Mouse (Mus musculus) cerebral cortex, adult 2 months (tissue): ENCODE data around the gene Gm17359.

Source experiments
- WGBS: fragments of 180-500 bp; shearing (Covaris S2); methylation state at CpG from one replicate; pipeline ENCODE4 v1.1.7; 2018; 5-methylcytosine and 5-hydroxymethylcytosine counted together

Gm17359 gene

DNA sequence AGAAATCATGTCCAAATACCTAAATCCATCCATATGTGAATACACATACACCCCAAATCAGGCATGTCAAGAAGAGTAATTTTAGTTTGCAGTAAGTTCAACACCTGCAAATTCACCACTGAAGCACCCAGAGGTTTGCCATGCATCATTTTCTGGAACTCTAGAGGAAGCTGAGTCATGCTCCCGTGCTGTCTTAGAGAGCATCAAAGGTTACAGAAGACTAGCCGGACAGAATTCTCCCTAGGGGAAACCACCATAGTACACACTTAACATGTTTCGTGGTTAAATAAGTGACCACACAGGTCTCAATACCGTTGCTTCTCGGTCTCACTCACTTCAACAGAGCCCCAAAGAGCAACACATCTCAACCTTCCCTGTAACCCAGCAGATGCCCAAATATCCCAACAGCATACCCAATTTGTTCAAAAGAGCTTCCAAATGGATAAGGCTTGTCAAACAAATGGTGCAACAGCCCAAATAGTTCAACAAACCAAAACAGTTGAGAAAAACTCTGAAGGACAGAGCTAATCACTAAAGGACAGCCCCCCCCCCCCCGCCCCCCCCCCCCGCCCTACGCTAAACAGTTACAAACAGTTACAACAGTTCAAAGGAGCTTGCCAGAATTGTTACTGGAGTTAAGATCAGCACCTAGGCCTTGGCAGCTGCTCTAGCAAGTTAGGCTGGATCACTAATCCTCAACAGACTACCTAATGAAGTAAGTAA lies at the start of gene Gm17359:
Gm17359 (plus strand) TSS at position 618 of the 723 bp plus-strand sequence.
- 67% methylated on average over 8 of the region's 8 CpGs for WGBS

DNA sequence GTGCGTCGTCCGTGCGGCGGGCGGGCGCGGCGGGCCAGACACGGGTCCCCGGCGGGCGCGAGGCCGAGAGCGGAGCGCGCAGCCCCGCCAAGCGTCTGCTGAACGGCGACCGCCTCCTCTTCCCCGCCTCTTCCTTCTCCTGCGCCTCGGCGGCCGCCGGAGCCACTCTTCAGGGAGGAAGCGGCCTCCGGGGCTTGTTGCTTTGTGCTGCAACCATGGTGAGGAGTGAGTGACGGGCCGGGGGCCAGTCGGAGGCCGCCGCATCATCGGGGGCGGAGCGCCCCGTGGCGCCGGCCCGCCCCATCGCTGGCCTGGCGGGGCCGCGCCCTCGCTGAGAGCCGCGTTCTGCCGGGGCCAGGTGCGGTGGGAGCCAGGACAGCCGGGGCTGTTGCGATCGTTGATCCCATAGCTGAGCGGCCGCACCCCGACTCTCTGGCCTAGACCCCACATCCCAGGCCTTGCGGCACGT lies 49.3 kb upstream of the Gm17359 start:
- under 1% methylated on average over 46 of the region's 60 CpGs for WGBS

DNA sequence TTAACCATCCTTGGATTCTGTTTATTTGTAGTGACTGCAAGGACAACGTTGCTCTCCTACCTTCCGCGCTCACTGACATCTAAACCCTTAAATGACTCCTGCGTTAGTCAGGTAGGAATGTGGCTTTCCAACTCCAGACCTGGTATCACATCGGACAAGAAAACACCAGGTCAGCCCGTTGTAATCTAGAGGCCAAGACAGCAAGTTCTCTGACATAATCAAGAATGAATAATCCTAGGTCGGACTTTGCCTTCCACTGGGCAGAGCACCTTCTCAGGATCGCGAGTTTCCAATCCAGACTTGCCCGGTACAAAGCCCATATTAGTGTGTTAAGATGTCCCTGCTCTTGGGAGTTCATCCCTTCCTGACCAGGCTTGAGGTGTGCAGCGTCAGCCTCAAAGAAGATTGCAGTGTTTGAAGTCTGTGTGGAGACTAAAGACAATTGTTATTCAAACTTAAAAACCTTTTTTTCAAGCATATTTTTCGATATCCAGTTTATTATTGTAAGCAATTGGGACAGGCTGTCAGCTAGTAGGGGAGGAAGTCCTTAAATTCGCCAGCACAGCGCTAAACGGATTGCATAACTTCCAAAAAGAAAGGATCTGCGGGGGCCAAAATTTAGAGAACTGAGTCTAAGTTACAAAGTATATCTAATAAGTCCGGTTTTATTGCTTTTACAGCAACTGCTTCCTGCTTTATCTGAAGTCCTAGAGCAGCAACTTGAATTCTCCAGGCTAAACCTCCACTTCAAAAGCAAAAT lies 48.6 kb upstream of the Gm17359 start:
- WGBS: 8% methylated on average over 17 of the region's 17 CpGs

DNA sequence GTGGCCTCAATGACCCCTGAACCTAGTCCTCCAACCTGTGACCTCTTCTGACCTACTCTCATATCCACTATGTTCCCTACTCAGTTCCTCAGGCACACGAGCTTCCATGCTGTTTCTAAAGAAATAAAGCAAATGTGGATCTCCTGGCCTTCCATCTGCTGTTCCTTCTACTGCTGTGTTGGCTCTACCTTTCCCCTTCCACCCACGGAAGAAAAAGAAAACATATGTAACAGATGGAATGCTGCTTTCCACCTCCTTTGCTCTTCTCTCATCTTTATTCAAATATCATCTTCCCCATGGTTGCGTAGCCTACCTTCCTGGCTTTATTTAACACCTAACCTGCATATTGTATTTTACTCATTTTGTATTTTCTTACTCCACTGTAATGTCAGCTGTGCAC lies 47.4 kb upstream of the Gm17359 start:
- WGBS: 53% methylated on average over 3 of the region's 3 CpGs

DNA sequence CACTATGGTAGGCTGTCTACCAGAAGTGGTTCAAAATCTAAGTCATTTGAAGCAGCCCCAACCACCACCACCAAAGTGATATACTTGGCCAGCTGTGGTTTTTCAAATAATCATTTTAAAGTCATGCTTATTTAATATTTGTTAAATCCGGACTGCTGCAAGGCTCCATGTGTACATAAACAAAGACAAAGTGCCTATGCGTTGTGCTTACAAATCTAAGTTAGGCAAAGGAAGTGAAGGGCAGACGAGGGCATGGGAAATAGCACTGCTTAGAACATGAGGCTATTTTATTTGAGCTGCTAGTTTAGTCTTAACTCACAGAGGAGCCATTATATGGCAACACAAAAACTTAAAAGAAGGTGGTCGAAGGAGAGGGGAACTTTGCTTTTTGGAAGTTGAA lies 43.4 kb upstream of the Gm17359 start:
- 67% methylated on average over 4 of the region's 4 CpGs for WGBS

DNA sequence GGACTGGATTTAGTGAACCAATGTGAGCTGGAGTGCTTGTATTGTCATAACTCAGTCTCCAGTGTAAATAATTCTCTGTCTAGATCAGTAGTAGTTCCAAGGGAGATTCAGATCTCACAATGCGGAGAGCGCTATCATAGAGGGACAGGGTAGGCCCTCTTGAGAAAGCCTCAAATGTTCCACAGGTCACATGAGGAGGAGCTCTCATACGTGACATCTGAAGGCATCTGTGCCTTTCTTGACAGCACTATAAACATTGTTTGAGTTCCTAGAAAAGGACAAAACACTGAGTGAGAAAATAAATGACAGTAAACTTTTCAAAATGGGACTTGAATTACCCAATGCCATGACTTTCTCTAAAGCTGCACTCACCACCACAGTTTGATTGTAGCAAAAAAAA lies 41.8 kb upstream of the Gm17359 start:
- 95% methylated on average over 3 of the region's 3 CpGs for WGBS

DNA sequence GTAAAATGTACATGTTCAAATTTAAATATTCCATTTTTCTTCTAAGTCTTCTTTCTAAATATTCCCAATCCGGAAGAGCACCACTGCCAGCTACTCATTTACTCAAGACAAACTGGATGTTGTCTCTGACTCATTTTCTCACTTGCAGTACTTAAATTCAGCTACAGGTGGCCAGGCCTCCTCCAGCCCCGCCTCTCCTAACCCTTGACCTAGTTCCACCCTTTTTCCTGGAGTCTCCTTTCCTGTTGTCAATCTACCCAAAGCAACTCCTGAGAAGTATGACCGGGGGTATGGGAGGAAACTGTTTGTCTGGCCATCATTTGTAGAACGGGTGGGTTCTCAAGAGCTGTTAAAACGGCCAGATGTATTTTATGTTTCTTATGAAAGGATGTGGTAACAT lies 40.4 kb upstream of the Gm17359 start:
- 64% methylated on average over 5 of the region's 5 CpGs for WGBS

DNA sequence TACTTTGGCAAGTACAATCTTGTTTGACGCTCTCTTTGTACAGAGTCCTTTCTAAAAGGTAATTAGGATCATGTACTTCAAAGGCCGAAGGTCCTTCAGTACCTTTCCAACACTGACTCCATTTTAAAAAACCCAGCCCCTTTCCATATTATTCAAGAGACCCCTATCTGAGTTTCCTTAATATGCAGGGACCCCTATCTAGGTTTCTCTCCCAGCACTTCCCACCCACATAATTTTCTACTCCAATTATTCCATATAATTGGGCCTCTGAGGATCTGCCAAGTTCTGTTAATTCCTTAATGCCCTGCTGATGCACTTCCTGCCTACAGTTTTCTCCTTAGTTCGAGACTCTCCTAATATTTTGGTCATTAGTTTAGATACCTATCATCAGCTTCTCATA lies 39.9 kb upstream of the Gm17359 start:
- 70% methylated on average over 3 of the region's 3 CpGs for WGBS

DNA sequence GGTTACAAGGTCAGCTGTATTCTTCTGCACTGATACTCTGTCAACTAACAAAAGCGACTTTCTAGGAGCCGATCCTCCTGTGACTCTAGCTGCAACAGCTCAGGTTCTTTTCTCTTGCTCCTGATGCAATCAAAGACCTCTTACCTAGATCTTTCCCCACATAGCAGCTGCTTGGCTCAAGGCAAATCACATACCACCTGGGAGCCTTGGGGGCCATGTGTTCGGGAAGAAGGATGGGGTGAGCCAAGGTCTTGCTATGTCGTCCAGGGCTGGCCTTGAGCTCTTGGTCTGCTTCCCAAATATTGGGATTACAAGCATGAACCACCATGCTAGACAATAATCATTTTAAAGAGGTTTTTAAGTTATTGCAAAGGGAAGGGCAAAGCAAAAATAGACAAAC lies 39.2 kb upstream of the Gm17359 start:
- 88% methylated on average over 4 of the region's 4 CpGs for WGBS

DNA sequence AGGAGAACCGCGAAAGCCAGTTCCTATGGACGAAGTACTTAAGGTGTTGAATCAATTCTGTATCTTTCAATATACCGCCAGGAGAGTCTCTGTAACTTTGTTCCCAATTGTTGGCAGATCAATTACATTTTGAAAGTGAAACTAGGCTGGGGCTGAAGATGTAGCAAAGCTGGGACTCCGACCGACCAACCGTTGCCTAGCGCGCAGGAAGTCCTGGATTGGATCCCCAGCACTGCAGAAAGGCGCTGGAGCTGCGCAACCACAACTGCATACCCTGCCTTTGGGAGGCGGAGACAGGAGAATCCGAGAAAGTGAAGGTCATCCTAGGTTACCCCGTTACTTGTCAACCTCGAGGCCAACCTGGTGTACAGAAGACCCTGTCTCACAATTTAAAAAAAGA lies 37.1 kb upstream of the Gm17359 start:
- 88% methylated on average over 15 of the region's 15 CpGs for WGBS

DNA sequence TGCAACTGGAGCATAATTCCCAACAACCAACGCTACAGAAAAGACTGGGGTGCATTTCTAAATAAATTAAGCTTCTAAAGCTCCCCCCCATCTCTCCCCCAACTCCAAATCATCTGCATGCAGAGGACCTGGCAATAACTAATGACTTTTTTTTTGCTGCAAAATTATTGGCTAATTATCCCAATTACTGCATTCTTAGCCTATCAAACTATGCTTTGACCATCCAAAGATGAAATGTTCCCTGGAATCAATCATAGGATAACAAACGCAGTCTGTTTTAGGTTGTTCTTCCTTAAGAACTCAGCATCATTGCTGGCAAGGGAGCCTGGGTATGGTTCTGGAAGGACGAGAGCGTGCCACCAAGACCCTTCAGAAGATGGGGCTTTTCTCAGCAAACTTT lies 27.9 kb upstream of the Gm17359 start:
- 92% methylated on average over 4 of the region's 4 CpGs for WGBS

DNA sequence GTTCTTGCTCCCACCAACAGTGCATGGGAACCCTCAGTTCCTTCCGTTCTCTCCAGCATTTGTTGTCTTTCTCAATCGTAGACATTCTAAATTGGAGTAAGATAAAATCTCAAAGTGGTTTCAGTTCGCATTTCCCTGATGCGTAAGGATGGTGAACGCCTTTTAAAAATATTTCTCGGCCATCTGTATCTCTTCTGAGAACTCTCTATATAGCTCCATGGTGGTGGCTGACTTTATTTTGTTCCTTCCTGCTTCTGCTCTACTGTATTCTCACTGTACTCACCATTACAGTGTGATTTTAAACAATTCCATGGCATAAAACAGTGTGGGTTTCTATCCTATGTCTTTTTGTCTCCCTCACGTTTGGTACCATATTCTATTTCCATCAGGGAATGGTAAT lies 26.3 kb upstream of the Gm17359 start:
- WGBS: 52% methylated on average over 7 of the region's 7 CpGs

DNA sequence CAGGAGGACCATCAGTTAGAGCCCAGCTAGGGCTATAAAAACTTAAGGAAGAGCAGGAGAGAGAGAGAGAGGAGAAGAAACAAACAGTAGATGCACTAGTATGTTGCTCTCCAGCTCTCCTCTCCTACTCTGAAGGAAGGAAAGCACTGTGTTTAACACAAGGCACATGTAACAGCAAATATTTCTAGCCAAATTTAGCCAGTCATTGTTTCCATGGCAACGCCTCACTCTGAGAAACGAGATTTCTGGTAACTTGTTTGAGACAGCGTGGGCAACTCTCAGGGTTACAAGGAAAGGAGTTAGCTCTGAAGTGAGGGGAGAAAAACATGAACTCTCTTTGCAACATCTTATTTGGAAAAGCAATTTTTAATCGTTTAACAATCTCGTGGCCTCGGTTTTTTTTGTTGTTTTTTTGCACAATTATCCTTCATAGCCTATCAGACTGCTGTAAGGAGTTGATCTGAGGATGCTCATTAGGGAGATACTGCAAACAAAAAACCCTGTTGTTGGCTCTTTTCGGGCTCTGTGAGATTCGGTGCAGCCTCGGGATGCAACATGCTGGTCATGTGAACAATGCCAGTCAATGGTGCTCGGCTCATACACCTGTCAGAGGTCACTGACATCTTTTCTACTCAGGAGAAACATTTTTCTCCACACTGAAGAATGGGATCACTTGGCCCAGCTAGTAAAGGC lies 22.3 kb upstream of the Gm17359 start:
- 19% methylated on average over 10 of the region's 10 CpGs for WGBS

DNA sequence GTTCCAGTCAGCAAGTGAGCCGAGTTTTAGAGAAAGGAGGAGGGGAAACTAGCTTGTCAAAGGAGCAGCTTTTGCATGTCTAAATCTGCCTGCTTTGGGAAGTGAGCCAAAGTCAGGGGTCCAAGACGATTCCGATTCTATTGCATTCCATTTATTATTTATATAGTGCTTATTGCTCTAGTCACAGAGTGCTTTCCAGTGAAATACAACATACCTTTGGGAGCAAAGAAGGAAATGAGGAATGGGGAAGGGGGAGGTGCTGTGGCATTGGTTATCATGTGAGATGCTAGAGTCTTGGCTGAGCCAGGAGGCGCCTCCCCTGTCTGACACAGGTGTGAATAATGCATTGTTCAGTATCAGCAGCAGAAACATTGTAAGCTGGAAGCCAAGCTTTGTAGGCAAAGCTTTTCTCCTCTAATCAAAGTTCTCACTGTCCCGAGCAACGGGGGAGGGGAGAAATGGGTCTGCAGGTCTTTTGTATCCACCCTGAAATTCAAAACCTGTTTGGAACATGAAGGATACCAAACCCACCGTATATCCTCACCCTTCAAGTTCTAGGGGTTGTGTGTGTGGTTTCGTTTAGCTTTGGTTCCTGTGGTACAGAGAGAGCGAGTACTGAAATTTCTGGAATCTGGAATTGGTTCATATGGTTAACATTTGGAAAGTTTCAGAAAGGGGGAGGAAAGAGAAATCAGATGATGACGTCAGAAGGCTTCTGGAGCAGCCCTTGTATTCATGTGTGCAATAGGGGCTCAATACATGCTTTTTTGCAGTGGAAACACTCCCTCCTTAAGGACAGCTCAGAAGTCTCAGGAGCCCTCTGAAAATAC lies 11.5 kb upstream of the Gm17359 start:
- 34% methylated on average over 10 of the region's 10 CpGs for WGBS

DNA sequence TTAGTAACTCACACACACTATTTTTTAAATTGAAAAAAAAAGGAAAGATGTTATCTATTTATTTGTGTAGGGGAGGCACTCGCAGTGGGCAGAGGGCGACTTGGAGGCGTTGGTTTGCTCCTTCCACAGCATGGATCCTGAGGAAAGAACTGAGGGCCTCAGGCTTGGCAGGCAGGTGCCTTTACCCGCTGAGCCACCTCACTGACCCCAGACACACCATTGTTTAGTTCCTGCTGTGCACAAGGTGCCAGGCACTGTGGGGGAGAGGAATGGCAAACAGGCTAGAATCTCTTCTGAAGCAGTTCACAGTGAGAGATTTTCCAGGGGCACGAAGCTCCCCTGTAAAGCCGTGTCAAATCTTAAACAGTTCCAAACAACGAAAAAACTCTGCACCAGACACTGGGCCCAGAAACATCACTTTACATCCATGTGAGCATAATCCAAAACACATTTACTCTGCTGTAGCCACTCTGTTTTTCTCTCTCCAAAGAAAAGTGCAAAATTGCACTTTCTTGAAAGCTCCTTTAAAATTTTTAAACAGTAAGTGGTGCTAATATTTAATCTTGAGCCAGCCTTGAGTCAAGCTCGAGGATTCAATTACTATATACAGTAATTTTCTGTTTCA lies 6.7 kb upstream of the Gm17359 start:
- 68% methylated on average over 8 of the region's 8 CpGs for WGBS

DNA sequence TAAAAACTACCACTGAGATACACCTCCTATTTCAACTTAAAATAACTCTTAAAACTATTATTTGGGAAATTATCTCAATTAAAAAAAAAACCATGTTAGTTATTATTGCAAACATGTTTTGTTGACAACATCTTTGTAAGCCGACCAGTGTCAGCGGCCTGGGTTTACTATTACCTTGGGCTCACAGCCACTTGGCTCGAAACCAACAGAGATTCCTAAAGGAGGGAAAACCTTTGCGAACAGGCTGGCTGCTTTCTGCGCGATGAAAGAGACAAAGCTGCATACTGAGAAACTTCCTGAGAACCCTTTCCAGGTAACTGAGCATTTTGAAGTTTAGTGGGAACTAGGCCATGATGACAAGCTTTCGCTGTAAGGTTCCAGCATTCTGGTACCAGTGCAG lies 3.4 kb upstream of the Gm17359 start:
- 64% methylated on average over 7 of the region's 7 CpGs for WGBS

DNA sequence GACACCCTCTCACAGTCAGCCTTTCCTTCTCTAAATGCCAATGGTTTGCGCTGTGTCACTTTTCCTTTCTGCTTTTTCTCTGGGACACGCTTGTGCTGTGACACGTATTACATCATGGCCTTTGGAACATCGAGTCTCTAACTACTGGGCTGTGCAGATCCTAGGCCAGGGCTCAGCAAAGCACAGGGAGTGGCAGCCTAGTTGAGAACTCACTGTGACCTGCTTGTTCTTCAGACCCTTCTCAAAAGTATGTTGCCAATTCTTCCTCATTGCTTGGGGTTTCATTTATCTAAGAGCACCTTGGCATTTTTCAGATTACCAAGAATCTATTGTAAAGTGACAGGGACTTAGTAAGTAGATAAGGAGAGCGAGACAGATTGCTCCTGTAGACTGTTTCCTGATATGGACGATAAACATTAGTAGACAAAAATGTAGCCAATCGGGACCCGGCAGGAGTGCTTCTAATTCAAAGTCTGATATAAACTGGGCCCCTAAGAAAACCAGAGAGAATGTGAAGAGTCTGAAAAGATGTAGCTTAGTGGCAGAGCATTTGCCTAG lies 2.7 kb upstream of the Gm17359 start:
- WGBS: 92% methylated on average over 8 of the region's 8 CpGs

DNA sequence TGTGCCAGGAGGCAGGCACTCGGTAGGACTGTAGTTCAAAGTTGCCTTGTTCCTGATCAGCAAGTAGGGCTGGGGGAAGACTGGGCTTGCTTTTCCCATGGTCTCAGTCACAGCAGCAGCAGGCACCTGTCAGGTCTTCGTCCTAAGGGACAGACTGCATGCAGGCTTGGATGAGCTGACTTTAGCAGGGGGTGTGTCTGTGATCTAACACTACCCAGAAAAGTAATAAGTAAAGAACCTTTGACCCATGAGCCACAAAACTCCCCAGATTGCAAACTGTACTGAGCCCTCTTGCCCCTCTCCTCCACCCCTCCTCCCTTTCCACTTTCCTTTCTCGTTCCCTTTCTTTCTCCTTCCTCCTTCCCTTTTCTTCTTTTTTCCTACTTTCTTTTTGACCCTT lies 4.3 kb downstream of the Gm17359 start:
- WGBS: 73% methylated on average over 3 of the region's 3 CpGs

DNA sequence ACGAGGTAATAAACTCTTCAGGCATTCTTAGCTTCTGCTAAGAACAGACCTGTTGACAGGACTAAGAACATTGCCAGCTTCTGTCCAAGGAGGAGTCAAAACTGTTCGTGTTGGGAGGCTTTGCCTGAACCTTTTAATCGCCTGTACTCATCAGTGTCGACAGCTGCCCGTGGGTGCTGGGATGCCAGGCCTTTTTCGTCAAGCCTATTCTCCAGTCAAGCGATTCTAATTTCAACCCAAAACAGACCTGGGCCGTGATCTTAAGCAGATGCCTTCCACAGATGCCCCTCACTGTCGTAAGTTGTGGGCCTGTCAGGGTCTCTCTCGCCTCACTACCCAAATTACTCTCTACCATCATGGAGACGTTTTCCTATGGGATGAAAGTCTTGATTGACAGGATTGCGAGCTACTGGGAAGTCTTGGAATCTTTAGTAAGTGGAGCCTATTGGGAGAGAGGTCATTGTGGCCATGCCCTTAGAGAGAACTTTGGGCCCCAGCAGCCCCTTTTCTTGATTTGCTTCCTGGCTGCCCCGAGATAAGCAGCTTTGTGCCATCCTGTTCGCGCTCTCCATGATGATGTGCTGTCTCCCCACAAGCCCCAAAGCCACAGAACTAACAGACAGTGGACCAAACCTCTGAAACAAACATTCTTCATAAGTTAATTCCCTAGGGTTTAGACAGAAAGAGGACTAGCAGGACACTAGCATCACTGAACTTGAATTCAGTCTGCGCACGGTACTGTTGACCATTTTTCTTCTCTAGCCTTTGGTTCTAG lies 6.7 kb downstream of the Gm17359 start:
- WGBS: 87% methylated on average over 17 of the region's 17 CpGs

DNA sequence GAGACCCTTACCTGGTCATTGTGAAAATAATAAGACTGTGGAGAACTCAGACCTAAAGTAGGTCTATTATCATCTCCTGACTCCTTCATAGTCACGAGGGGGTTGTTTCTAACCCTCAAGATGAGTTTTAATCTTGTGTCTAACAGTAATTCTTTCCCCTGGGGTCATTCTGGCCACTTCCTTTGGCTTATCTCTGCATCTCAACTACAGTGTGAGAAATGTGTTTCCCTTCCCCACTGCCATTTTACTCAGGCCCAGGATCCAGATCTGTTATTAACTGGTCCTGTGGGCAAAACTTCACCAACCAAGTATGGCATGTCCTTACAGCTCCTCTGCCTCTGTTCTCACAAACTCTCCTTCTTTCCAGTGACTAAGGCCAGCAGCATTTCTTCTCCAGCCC lies 12.8 kb downstream of the Gm17359 start:
- 78% methylated on average over 1 of the region's 1 CpGs for WGBS
